Mouse (Mus musculus) bone marrow macrophage, adult 2 months (primary cell): ENCODE results near the gene St3gal2.
"Not testable (repeated sequence)": the region's sequence is repeated elsewhere in the genome, so short reads cannot be mapped to it uniquely, and the experiment has no call there.

Experiments
- CTCF ChIP-seq: IDR thresholded peaks from 2 replicates; pipeline ENCODE4 v1.5.1; 2012; ENCODE audit warnings: low read depth, mild to moderate bottlenecking, low read length, moderate library complexity
- POLR2A ChIP-seq: IDR thresholded peaks from 2 replicates; pipeline ENCODE4 v1.6.1; 2012; ENCODE audit warnings: mild to moderate bottlenecking, low read depth, low read length, borderline replicate concordance

GRCm38 (mm10) chr8:111010230-111010991 lies 90.7 kb downstream of the St3gal2 start:
- TF ChIP-seq CTCF, POLR2A: not testable (repeated sequence)
